Mouse (Mus musculus) 416B (cell line): ENCODE measurements around the gene Casc3.

ENCODE experiments used
- DNase-seq: peaks from one replicate; pipeline ENCODE4 v3.0.0; 2011; ENCODE audit warnings: low read depth

Casc3 gene

DNA sequence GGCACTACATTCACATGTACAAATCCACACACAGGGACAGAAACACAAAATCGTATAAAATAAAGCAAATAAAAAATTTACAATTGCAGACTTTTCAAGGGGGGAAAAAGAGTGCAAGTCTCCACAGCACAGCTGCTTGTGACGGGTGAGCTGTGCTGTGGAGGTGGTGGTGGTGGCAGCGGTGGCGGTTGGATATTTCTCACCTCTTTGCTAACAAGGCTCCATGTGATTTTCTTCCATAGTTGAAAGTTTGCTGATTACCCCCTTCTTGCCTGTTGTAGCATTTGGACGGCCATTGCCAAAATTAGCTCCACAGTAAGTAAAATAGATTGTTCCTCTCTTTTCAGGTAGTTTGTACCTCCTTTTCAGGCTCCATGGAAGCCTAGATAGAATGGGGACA is at the start of gene Casc3:
Casc3 (plus strand) TSS at position 301 of the 400 bp plus-strand sequence.
- no peak for DNase-seq

DNA sequence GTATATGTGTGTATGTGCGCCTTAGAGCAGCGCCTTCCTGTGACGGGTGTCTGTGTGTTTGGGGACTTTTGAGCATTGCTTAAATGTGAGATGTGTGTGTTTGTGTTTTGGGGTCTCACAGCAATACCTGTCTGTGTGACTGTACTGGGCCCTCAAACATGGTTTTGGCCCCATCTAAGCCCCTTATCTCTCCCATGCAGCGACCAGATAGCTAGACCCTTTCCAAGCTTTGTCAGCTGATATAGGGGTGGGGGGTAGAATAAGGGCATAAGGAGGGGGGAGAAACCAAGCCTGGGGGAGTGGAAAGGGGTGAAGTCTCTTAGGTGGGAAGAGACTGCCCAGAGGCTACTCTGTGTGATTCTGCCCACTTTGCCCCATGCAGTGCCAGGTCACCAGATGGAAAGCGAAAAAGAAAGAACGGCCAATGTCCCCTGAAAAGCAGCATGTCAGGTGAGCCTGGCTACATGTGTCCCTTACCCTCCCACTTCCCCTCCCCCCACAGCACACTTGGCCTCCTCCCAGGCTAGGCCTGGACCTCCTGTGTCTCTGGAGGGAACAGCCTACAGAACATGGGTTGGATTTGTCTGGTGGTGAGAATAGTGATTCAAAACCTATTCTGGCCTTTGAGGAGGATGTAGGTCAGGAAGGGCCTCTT is 48.9 kb upstream of the Casc3 start:
- no peak for DNase-seq

DNA sequence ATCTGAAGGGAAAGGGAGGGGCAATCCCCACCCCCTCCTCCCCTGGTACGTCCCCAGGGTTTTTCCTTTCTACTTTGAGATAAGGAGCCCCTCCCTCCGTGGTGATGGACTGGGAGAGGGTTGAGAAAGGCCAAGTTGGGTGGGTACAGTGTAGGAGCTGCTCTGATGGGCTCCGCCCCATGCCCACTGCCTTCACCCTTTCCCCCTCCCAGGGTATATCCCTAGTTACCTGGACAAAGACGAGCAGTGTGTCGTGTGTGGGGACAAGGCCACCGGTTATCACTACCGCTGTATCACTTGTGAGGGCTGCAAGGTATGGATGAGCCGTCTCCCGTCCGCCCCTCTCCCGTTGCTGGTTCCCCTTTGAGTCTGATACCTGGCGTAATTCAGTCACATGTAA is 48.0 kb upstream of the Casc3 start:
- DNase-seq: no peak

DNA sequence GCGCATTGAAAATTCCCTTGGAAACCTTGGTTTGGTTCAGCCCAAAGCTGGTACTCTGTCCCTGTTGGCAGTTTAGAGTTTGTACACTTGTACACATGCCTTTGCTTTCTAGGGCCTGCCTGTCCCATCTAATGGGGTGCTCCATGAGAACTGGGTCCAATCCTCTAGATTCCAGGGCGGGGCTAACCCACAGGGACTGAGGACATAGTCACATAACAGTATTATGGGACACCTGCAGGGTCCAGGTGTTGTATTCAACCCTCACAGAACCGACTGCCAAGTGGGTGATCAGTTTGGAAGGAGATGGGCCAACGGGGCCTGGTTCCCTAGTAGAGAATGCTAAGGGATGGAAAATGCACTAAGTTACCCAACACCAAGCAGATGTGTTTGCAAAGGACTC is 42.8 kb upstream of the Casc3 start:
- DNase-seq: no peak

DNA sequence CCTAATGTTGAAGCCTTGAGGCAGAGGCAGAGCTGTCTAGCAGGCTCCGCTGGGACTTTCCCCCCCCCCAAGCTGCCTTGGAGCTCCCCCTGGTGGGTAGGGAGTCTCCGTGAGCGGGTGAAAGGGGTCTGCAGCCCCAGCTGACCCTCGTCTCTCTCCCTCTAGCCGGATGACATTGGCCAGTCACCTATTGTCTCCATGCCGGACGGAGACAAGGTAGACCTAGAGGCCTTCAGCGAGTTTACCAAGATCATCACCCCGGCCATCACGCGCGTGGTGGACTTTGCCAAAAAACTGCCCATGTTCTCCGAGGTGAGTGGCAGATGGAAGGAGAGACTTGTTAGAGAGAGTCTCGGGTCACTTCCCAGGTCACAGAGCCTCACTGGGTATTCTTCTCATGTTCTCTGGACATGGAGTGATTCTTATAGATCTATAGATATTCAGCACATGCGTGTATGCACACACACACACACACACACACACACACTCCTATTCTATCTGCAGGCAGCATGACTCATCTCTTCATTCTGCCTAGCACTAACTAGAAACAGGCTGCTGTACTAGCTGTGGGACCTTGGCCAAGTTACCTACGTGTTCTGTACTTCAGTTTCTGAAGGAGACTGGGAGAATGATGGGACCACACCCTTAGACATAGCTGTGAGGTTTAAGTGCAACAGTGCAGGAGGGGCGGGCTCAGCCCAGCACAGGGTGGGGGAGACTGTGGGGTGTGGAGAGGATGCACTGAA is 41.8 kb upstream of the Casc3 start:
- DNase-seq: no peak

GRCm38 (mm10) chr11:98763502-98763861 is 41.2 kb upstream of the Casc3 start:
- no peak for DNase-seq

DNA sequence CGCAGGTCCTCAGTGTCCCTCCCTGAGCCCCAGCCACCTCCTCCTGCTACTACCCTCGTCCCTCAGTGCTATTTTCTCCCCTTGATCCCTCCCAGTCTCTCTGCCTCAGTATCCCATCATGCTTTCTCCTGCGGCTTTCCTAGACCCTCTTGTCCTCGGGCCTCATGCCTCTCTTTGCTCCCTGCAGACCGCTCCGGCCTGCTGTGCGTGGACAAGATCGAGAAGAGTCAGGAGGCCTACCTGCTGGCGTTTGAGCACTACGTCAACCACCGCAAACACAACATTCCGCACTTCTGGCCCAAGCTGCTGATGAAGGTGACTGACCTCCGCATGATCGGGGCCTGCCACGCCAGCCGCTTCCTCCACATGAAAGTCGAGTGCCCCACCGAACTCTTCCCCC is 40.6 kb upstream of the Casc3 start:
- no peak for DNase-seq

DNA sequence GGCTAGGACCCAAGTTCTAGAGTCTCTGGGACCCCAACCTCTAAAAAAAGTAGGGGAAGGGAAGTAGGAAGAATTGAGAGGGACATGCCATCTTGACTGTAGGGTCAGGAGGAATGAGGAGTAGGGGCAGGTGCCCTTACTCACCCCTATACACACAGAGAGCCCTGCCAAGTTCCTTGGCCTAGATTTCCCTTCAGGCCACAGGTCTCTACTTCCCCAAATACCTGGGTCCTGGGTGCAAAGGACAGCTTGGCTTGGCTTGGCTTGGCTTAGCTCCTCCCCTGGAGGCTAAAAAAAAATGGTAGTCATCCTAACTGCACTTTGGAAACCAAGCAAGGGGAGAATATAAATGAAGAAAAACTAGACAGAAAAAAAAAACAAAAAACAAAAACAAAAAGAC is 40.0 kb upstream of the Casc3 start:
- DNase-seq: no peak

- no peak for DNase-seq
These were observed 39.0 kb upstream of the Casc3 start for GRCm38 (mm10) chr11:98765421-98766309.

GRCm38 (mm10) chr11:98766346-98766745 is 38.4 kb upstream of the Casc3 start:
- DNase-seq: no peak

DNA sequence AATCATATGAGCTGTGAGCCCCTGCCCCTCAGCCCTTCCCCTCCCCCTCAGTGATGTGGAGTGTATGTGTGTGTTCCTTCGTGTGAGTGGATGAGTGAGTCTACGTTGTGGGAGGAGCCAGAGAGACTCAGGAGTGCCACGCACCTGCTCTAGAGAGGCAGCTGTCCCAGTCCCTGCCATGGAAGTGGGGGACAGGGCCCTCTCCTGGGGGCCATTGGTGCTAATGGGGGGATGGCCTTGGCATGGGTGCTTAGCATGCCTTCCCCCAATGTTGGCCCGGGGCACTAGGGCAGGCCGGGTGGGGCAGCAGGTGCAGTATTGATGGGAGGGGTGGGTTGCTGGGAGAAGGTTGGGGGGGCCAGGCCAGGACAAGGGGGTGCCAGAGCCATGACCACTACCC is 37.9 kb upstream of the Casc3 start:
- no peak for DNase-seq

DNA sequence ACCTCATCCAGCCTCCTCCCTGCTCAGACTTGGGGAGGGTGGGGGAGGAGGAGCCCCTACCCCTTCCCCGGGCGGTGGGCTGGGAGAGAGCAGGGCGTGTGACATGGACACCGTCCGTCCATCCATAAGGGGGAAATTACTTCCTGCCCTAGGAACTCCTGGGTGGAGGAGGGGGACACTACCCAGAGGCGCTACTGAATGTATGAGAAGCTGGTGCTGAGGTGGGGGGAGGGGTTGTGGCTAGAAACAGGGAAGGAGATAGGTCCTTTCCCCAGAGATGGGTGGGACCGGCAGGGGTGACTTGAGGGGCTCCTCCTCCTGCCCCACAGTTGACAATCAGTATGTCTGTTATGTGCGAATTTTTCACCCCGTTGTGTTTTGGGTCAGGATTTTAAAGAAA is 37.4 kb upstream of the Casc3 start:
- no peak for DNase-seq

GRCm38 (mm10) chr11:98767713-98768112 is 37.0 kb upstream of the Casc3 start:
- DNase-seq: no peak

GRCm38 (mm10) chr11:98768127-98769006 is 36.3 kb upstream of the Casc3 start:
- no peak for DNase-seq

DNA sequence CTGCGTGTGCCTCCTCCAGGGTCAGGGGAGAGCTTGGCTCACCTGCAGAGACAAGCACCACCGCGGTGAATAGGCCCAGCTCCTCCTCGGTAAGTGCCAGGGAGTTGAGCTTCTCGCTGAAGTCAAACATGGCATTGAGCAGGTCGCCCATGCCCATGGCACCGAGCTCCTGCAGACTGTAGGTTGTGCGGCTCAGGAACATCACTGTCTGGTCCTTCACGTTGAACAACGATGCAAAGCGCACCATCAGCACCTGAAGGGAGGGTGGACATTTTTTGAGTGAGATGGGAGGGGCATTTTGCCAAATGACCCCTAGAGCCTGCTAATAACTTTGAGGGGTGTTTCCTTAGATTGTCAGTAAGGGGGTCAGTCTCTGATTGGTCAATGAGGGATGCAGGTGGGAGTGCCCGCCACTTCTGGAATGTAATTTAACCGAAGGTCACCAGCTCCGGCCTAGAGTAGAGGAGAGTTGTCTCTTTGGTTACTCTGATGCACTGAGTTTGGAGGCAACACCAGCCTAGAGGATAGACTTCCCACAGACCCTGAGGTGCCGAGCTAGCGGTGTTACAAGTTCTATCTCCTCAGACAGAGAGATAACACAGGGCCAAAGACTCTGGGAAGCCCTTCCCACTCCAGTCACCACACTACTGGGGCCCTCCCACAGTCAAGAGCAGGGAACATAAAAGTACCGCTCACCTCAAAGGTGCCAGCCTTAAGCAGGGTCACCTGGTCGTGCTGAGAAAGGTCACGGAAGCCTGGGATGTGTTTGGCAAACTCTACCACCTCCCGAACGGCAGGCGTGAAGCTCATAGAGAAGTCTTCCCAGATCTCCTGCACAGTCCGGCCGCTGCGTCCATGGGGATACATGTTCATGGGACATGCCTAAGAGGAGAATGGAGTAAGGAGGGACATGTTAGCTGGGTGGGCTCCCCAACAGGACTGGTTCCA is 35.4 kb upstream of the Casc3 start:
- no peak for DNase-seq

DNA sequence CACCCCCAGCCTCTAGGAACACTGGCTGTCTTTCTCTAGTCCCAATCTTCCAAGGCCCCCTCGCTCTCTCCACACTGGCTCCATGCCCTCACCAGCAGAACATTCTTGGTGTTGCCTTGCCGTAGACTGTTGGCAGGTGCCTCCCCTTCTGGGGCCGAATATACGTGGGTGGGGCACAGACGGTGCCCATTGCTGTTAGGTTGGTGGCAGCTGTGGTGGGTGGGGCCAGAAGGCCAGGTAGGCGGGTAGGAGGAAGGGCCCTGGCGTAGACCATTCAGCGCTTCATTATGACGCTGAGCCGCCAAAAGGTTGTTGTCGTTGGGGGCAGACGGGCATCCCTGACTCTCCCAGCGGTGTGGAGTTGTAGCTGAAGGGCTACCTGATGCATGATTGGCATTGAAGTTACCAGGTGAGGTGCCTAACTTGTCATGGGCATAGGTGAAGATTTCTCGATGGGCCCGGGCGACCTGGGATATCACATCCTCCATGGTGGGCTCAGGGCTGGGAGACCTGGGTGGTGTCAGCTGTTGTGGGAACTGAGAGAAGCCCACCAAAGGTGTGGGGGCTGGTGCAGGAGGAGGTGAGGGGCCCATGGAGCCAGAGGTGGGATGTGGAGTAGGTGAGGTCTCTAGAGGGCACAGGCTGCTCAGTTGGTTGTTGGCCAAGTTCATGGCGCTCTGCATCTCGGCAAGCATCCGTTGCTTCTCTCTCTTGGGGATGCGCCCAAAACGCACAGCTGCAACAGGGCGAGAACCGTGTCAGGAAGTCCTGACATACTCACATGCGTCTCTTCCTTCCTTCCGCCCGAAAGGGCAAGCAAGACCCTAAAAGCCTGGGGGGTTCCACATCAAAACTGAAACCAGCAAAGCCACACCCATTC is 34.4 kb upstream of the Casc3 start:
- DNase-seq: no peak

DNA sequence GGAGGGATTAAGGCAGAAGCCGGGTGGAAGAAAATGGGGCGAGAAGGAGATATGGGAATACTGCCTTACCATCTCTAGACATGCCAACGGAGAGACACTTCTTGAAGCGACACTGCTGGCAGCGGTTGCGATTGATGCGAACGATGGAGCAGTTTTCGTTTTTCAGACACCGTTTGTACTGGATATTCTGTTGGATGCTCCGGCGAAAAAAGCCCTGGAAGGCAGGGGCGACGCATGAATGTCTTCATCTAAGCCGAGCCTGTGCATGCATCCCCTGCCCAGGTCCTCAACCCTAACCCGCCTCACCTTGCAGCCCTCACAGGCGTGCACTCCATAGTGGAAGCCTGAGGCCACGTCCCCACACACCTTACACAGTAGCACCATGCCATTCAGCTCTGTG is 33.6 kb upstream of the Casc3 start:
- no peak for DNase-seq

DNA sequence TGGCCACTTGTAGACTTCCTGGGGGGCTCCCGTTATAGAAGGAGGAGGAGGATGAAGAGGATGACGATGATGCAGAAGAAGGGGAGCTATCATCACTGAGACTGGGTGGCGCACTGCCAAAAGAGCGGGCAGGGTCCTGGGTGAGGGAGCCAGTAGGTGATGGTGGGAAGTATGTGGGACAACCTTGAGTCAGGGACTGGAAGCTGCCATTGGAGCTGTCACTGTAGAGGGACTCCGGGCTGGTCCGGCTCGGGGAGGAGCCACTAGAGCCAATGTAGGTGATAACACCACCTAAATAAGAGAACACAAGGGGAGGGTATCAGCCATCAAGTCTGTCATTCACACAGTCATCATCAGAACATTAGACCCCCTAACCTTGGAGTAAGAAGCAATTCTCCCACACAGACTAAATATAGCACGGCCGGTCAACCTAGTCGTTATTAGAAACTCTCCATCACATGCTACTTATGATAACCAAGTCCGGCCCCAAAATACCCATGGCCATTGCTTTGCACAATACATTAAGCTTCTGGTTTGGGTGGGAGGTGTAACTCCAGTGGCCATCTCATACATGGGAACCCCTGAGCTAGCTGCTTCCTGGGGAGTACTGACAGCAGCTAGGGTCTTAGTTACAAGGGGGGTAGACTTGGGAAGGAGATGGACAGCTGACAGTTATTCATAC is 32.7 kb upstream of the Casc3 start:
- no peak for DNase-seq

- peak; percentile 61 for DNase-seq
These were observed 32.0 kb upstream of the Casc3 start for GRCm38 (mm10) chr11:98772667-98773171.
